Mouse (Mus musculus) kidney, postnatal 0 days (tissue): ENCODE measurements around the gene Cdk14. TPM values are rescaled to one million over a fixed set of nuclear protein-coding genes. Genes with fewer than 3 reads are reported as not detected.

Experiments used
- ATAC-seq: fragments of 200-750 bp; cut with Nextera tagmentation; replicated peaks from 2 replicates; pipeline ENCODE4 v1.8.0; 2017; ENCODE audit warnings: low read depth, moderate number of reproducible peaks, moderate TSS enrichment, moderate library complexity; ENCODE audit not compliant: low FRiP score
- DNase-seq: peaks from one replicate; pipeline ENCODE4 v3.0.0-alpha.2; 2016; ENCODE audit warnings: low spot score
- H3K27ac ChIP-seq: fragments of 300-500 bp; sonication (generic); 2 replicates; pipeline ENCODE4 v1.5.1; 2014; ENCODE audit warnings: mild to moderate bottlenecking
- H3K27me3 ChIP-seq: fragments of 300-500 bp; sonication (generic); 2 replicates; pipeline ENCODE4 v1.6.1; 2014; ENCODE audit warnings: low read length, mixed read lengths; ENCODE audit not compliant: insufficient read depth
- H3K36me3 ChIP-seq: fragments of 300-500 bp; sonication (generic); 2 replicates; pipeline ENCODE4 v1.6.1; 2014; ENCODE audit warnings: low read length, mixed read lengths; ENCODE audit not compliant: insufficient read depth
- H3K4me1 ChIP-seq: fragments of 300-500 bp; sonication (generic); replicated peaks from 2 replicates; pipeline ENCODE4 v1.6.1; 2014; ENCODE audit warnings: antibody characterized with exemption, low read length, mixed read lengths; ENCODE audit not compliant: insufficient read depth
- H3K4me2 ChIP-seq: fragments of 300-500 bp; sonication (generic); 2 replicates; pipeline ENCODE4 v1.6.1; 2014; ENCODE audit warnings: mild to moderate bottlenecking, low read length, moderate library complexity, mixed read lengths
- H3K4me3 ChIP-seq: fragments of 300-500 bp; sonication (generic); replicated peaks from 2 replicates; pipeline ENCODE4 v1.5.1; 2014; ENCODE audit warnings: low read depth, low read length
- H3K9ac ChIP-seq: fragments of 300-500 bp; sonication (generic); 2 replicates; pipeline ENCODE4 v1.6.1; 2014; ENCODE audit warnings: low read depth, low read length
- H3K9me3 ChIP-seq: fragments of 300-500 bp; sonication (generic); replicated peaks from 2 replicates; pipeline ENCODE4 v1.6.1; 2016; ENCODE audit warnings: low read length, inconsistent platforms, mixed read lengths
- CTCF ChIP-seq: IDR thresholded peaks from 2 replicates; pipeline ENCODE4 v1.5.1; 2016; ENCODE audit warnings: antibody characterized with exemption, low read depth, mild to moderate bottlenecking, moderate library complexity
- WGBS: fragments of 180-500 bp; shearing (Covaris S2); extraction: QIAGEN DNeasy Blood & Tissue Kit; methylation state at CpG from one replicate; pipeline ENCODE4 v1.1.7; 2014; 5-methylcytosine and 5-hydroxymethylcytosine counted together
- polyA plus RNA-seq: library from polyadenylated mRNA; unstranded; fragments of >200 nt; fragmentation: Nextera tagmentation; extraction: Ambion mirVana; gene quantifications from 2 replicates; pipeline ENCODE4 v1.2.1, GENCODE M21; 2015

Gene Cdk14
- polyA plus RNA-seq, 1 experiment from 2014 or later, result 8.8 TPM

- ATAC-seq (peak; percentile 65; the same call in 1 of the 2 replicates), DNase-seq (peak; percentile 55)
Measured at GRCm38 (mm10) chr5:5359915-5360314, 60.2 kb downstream of the Cdk14 start.

GRCm38 (mm10) chr5:5359370-5359769, 60.7 kb downstream of the Cdk14 start:
- ATAC-seq, result no peak
- no peak for DNase-seq
- H3K4me1 ChIP-seq, result no peaks in the 10 kb centered on the region
- H3K4me2 ChIP-seq, result no peak overlapping the region
- H3K9ac ChIP-seq, result no peak overlapping the region
- no peaks in the 10 kb centered on the region for H3K36me3 ChIP-seq
- H3K4me3 ChIP-seq, result no peak overlapping the region
- H3K27ac ChIP-seq, result no peak overlapping the region
- 98% methylated on average over 5 of the region's 5 CpGs for WGBS
- H3K27me3 ChIP-seq, result no peaks in the 10 kb centered on the region
- peak; percentile 36; the same call in 1 of the 2 replicates for TF ChIP-seq CTCF
- no peaks in the 10 kb centered on the region for H3K9me3 ChIP-seq

More at GRCm38 (mm10) chr5:5359915-5360314, 60.2 kb downstream of the Cdk14 start:
- WGBS, result 24% methylated on average over 3 of the region's 3 CpGs
- Histone ChIP-seq H3K4me2 (no peak overlapping the region), H3K27ac (no peak overlapping the region), H3K36me3 (no peaks in the 10 kb centered on the region), H3K27me3 (no peaks in the 10 kb centered on the region), H3K9ac (no peak overlapping the region), H3K9me3 (no peaks in the 10 kb centered on the region), H3K4me1 (no peaks in the 10 kb centered on the region), H3K4me3 (no peak overlapping the region)
- TF ChIP-seq CTCF, result no peak

DNA sequence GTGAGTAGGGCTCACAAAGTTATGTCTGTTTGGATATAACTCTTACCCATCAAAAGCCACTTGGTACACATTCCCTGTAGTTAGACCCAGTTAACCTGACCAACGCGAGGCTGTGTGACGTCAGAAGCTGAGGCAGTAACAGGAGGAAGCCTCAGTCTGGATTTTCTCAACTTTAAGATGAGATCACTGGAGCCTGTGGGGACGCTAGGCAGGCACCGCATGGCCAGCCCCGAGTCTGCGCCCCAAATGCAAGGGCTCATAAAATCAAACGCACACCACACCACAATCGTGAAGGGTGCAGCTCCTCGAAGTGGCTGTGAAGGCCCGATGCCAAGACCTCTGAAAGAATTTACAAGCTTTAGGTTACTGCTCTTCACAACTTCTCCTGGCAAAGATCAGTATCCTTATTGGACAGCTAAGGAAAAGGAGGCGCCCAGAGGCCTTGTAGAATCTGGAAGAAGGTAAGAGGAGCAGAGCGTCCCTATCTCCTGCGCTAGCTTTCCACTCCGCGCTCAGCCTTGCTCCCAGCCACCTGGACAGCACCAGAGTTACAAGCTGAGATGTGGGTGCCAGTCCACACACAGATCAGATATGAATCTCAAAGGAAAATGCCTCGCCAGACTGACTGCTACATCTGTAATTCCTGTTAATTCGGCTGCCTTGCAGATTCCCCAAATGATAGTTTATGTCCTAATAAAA, 61.9 kb downstream of the Cdk14 start:
- H3K36me3 ChIP-seq, result no peaks in the 10 kb centered on the region
- H3K27ac ChIP-seq, result no peak overlapping the region
- no peak for DNase-seq
- 68% methylated on average over 18 of the region's 18 CpGs for WGBS
- no peaks in the 10 kb centered on the region for H3K9me3 ChIP-seq
- no peak overlapping the region for H3K9ac ChIP-seq
- no peaks in the 10 kb centered on the region for H3K4me1 ChIP-seq
- no peak for ATAC-seq
- TF ChIP-seq CTCF, result no peak
- no peaks in the 10 kb centered on the region for H3K27me3 ChIP-seq
- no peak overlapping the region for H3K4me2 ChIP-seq
- H3K4me3 ChIP-seq, result no peak overlapping the region

- Histone ChIP-seq H3K4me2 (no peak overlapping the region), H3K27ac (no peak overlapping the region), H3K27me3 (no peaks in the 10 kb centered on the region), H3K4me3 (no peak overlapping the region), H3K36me3 (no peaks in the 10 kb centered on the region), H3K4me1 (no peaks in the 10 kb centered on the region), H3K9me3 (no peaks in the 10 kb centered on the region), H3K9ac (no peak overlapping the region)
- DNase-seq (peak; percentile 68), ATAC-seq (no peak)
- WGBS, result 11% methylated on average over 5 of the region's 5 CpGs
- no peak for TF ChIP-seq CTCF
Measured at GRCm38 (mm10) chr5:5354684-5355368, 65.3 kb downstream of the Cdk14 start.

DNA sequence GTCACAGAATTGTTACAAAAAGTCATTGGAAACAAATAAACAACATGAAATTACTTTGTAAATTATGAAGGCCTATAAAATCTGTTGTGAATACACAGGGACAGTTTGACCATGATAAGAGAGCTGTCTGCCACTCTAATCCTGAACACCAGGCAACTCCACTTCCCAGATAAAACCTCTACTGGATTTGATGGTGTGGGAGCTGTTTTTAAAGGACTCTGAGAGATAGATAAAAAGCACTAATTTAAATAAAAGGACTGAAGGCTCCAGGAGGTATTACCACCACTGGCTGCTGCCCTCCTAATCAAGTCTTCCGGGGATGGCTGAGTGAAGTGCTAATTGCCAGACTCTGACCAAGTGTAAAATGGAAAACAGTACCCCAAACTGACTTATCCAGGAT, 66.2 kb downstream of the Cdk14 start:
- Histone ChIP-seq H3K27me3 (no peaks in the 10 kb centered on the region), H3K9ac (no peak overlapping the region), H3K9me3 (no peaks in the 10 kb centered on the region), H3K4me1 (no peaks in the 10 kb centered on the region), H3K36me3 (no peaks in the 10 kb centered on the region), H3K4me3 (no peak overlapping the region), H3K4me2 (no peak overlapping the region), H3K27ac (no peak overlapping the region)
- TF ChIP-seq CTCF, result no peak
- no peak for DNase-seq
- 15% methylated on average over 1 of the region's 1 CpGs for WGBS
- ATAC-seq, result no peak

- TF ChIP-seq CTCF, result no peak
- Histone ChIP-seq H3K27me3 (no peaks in the 10 kb centered on the region), H3K9me3 (no peaks in the 10 kb centered on the region), H3K9ac (no peak overlapping the region), H3K4me3 (no peak overlapping the region), H3K27ac (no peak overlapping the region), H3K4me2 (no peak overlapping the region), H3K4me1 (peaks cover 18% of the 10 kb centered on the region), H3K36me3 (no peaks in the 10 kb centered on the region)
- ATAC-seq (no peak), DNase-seq (no peak)
- 87% methylated on average over 5 of the region's 5 CpGs for WGBS
Measured at GRCm38 (mm10) chr5:5344646-5345045, 75.5 kb downstream of the Cdk14 start.
